Mouse (Mus musculus) liver, postnatal 0 days (tissue): ENCODE measurements at regions not wholly inside any gene's neighbourhood (a gene's known extent, or its start where the extent isn't known, plus 50 kb on each side); places are given as distances from the start of the nearest gene placed in this dataset.

Experiments
- CTCF ChIP-seq: sonication (generic); IDR thresholded peaks from 2 replicates; pipeline ENCODE4 v1.5.1; 2016; ENCODE audit warnings: antibody characterized with exemption, low read depth
- EP300 ChIP-seq: IDR thresholded peaks from 2 replicates; pipeline ENCODE4 v1.6.1; 2016; ENCODE audit warnings: antibody characterized with exemption, low read depth, mild to moderate bottlenecking

GRCm38 (mm10) chr10:84212096-84212785, 228.2 kb downstream of the Nuak1 start:
- TF ChIP-seq CTCF (no peak), EP300 (no peak)
